Mouse (Mus musculus): ENCODE data around the gene Lipi.

DNA sequence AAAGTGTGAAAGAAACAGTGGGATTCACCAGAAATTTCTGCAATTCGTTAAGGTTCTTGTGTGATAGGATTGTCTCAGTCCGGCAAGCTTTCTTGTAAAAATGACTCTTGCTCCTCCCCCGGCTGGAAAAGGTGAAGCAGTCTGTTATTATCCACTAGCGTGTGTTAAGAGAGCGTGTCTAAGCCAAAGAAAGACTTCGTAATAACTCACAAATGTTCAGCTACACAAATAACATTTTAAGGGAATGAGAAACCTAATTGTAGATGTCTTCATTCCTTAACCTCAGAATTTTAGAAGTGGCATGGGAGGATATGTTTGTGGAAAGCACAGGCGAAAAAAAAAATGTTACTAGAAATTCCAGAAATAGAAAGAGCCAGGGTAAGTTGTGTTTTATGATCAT lies at the start of gene Lipi:
- no peak for TF ChIP-seq GATA1 (IDR thresholded peaks at IDR 0.05; ENCODE audit: low read length)
- TF ChIP-seq TAL1 (IDR thresholded peaks at IDR 0.05; ENCODE audit: low read length) = no peak
